Mouse (Mus musculus): ENCODE data around the gene Slc7a4. TPM values are rescaled to one million over a fixed set of nuclear protein-coding genes. Genes with fewer than 3 reads are reported as not detected.

Slc7a4 gene
- total RNA-seq, 2 experiments from 2014 or later = 0.38 to 7.1 TPM

- ATAC-seq (replicated peaks; ENCODE audit: low FRiP score, poor library complexity, severe bottlenecking) = no peak
These were observed 55.4 kb downstream of the Slc7a4 start for GRCm38 (mm10) chr16:17527606-17528005.

GRCm38 (mm10) chr16:17526223-17526622 is 56.8 kb downstream of the Slc7a4 start:
- ATAC-seq (replicated peaks; ENCODE audit: low FRiP score, poor library complexity, severe bottlenecking) = no peak

- ATAC-seq (replicated peaks; ENCODE audit: low FRiP score, poor library complexity, severe bottlenecking) = no peak
These were observed 57.5 kb downstream of the Slc7a4 start for GRCm38 (mm10) chr16:17525524-17525923.

- ATAC-seq (replicated peaks; ENCODE audit: low FRiP score, poor library complexity, severe bottlenecking) = no peak
These were observed 58.9 kb downstream of the Slc7a4 start for GRCm38 (mm10) chr16:17524156-17524555.

Other genes with a start within 250 kb of the Slc7a4 start
- gene Snap29, start 177.2 kb downstream of the Slc7a4 start, total RNA-seq (2015; ENCODE audit: low replicate concordance) = 18.1 and 28.8 TPM in 2 replicates
- 27.6 and 29.0 TPM in 2 replicates for gene Snap29, start 177.2 kb downstream of the Slc7a4 start, total RNA-seq (2017; ENCODE audit: low replicate concordance)
- gene Pi4ka, start 176.9 kb downstream of the Slc7a4 start, total RNA-seq (2015; ENCODE audit: low replicate concordance) = 9.8 and 30.9 TPM in 2 replicates
- gene Pi4ka, start 176.9 kb downstream of the Slc7a4 start, total RNA-seq (2017; ENCODE audit: low replicate concordance) = 9.6 and 17.4 TPM in 2 replicates
- gene Crkl, start 131.2 kb downstream of the Slc7a4 start, total RNA-seq (2015; ENCODE audit: low replicate concordance) = 7.7 and 16.3 TPM in 2 replicates
- 8.1 and 16.1 TPM in 2 replicates for gene Crkl, start 131.2 kb downstream of the Slc7a4 start, total RNA-seq (2017; ENCODE audit: low replicate concordance)
- gene Aifm3, start 93.6 kb downstream of the Slc7a4 start, total RNA-seq (2015; ENCODE audit: low replicate concordance) = not detected in 2 replicates
- gene Aifm3, start 93.6 kb downstream of the Slc7a4 start, total RNA-seq (2017; ENCODE audit: low replicate concordance) = not detected in 2 replicates
- gene Lztr1, start 74.5 kb downstream of the Slc7a4 start, total RNA-seq (2015; ENCODE audit: low replicate concordance) = 5.2 and 26.1 TPM in 2 replicates
- gene Lztr1, start 74.5 kb downstream of the Slc7a4 start, total RNA-seq (2017; ENCODE audit: low replicate concordance) = 10.3 and 22.4 TPM in 2 replicates
- gene Thap7, start 52.1 kb downstream of the Slc7a4 start, total RNA-seq (2015; ENCODE audit: low replicate concordance) = 9.8 and 11.9 TPM in 2 replicates
- gene Thap7, start 52.1 kb downstream of the Slc7a4 start, total RNA-seq (2017; ENCODE audit: low replicate concordance) = 3.8 and 7.7 TPM in 2 replicates
- gene Lrrc74b, start 22.0 kb downstream of the Slc7a4 start, total RNA-seq (2015; ENCODE audit: low replicate concordance) = not detected in 2 replicates
- gene Lrrc74b, start 22.0 kb downstream of the Slc7a4 start, total RNA-seq (2017; ENCODE audit: low replicate concordance) = not detected in 2 replicates
- not detected in 2 replicates for gene P2rx6, start 21.3 kb downstream of the Slc7a4 start, total RNA-seq (2015; ENCODE audit: low replicate concordance)
- gene P2rx6, start 21.3 kb downstream of the Slc7a4 start, total RNA-seq (2017; ENCODE audit: low replicate concordance) = not detected in 2 replicates
- 9.6 and 20.5 TPM in 2 replicates for gene Smpd4, start 36.1 kb upstream of the Slc7a4 start, total RNA-seq (2015; ENCODE audit: low replicate concordance)
- 14.6 and 19.2 TPM in 2 replicates for gene Smpd4, start 36.1 kb upstream of the Slc7a4 start, total RNA-seq (2017; ENCODE audit: low replicate concordance)
- not detected in 2 replicates for gene Ccdc74a, start 63.3 kb upstream of the Slc7a4 start, total RNA-seq (2015; ENCODE audit: low replicate concordance)
- gene Ccdc74a, start 63.3 kb upstream of the Slc7a4 start, total RNA-seq (2017; ENCODE audit: low replicate concordance) = 0.60 and 1.7 TPM in 2 replicates
- 15.5 and 30.0 TPM in 2 replicates for gene Med15, start 149.7 kb upstream of the Slc7a4 start, total RNA-seq (2015; ENCODE audit: low replicate concordance)
- gene Med15, start 149.7 kb upstream of the Slc7a4 start, total RNA-seq (2017; ENCODE audit: low replicate concordance) = 16.7 and 20.7 TPM in 2 replicates
- 2.1 and 2.5 TPM in 2 replicates for gene Klhl22, start 176.4 kb upstream of the Slc7a4 start, total RNA-seq (2015; ENCODE audit: low replicate concordance)
- gene Klhl22, start 176.4 kb upstream of the Slc7a4 start, total RNA-seq (2017; ENCODE audit: low replicate concordance) = 4.3 and 9.0 TPM in 2 replicates
- gene Scarf2, start 214.1 kb upstream of the Slc7a4 start, total RNA-seq (2015; ENCODE audit: low replicate concordance) = not detected in 2 replicates
- not detected in 2 replicates for gene Scarf2, start 214.1 kb upstream of the Slc7a4 start, total RNA-seq (2017; ENCODE audit: low replicate concordance)
- not detected in 2 replicates for gene B830017H08Rik, start 249.9 kb upstream of the Slc7a4 start, total RNA-seq (2015; ENCODE audit: low replicate concordance)
- gene B830017H08Rik, start 249.9 kb upstream of the Slc7a4 start, total RNA-seq (2017; ENCODE audit: low replicate concordance) = not detected in 2 replicates

Measured in erythroblast, adult 5-6 weeks (primary cell).